Mouse (Mus musculus) liver, postnatal 0 days (tissue): ENCODE measurements around the gene Chrm5. TPM values are rescaled to one million over a fixed set of nuclear protein-coding genes. Genes with fewer than 3 reads are reported as not detected.

Experiments used
- ATAC-seq: fragments of 200-750 bp; cut with Nextera tagmentation; 2 replicates; pipeline ENCODE4 v1.8.0; 2017; ENCODE audit warnings: mild to moderate bottlenecking, moderate library complexity
- DNase-seq: peaks from one replicate; pipeline ENCODE4 v3.0.0-alpha.2; 2016
- H3K27ac ChIP-seq: fragments of 300-500 bp; sonication (generic); 2 replicates; pipeline ENCODE4 v1.5.1; 2014; ENCODE audit warnings: antibody characterized with exemption, moderate library complexity, mild to moderate bottlenecking, low read depth
- H3K27me3 ChIP-seq: fragments of 300-500 bp; sonication (generic); 2 replicates; pipeline ENCODE4 v1.6.1; 2014; ENCODE audit warnings: low read length, control low read depth, mixed read lengths; ENCODE audit not compliant: insufficient read depth
- H3K36me3 ChIP-seq: fragments of 300-500 bp; sonication (generic); replicated peaks from 2 replicates; pipeline ENCODE4 v1.6.1; 2014; ENCODE audit warnings: mild to moderate bottlenecking, control low read depth, low read length, moderate library complexity, mixed read lengths; ENCODE audit not compliant: insufficient read depth
- H3K4me1 ChIP-seq: fragments of 300-500 bp; sonication (generic); 2 replicates; pipeline ENCODE4 v1.6.1; 2014; ENCODE audit warnings: antibody characterized with exemption, mild to moderate bottlenecking, control low read depth; ENCODE audit not compliant: insufficient read depth
- H3K4me2 ChIP-seq: fragments of 300-500 bp; sonication (generic); 2 replicates; pipeline ENCODE4 v1.6.1; 2014; ENCODE audit warnings: low read depth, mild to moderate bottlenecking, low read length, moderate library complexity, mixed read lengths
- H3K4me3 ChIP-seq: fragments of 300-500 bp; sonication (generic); 2 replicates; pipeline ENCODE4 v1.5.1; 2014; ENCODE audit warnings: low read depth, low read length
- H3K9ac ChIP-seq: fragments of 300-500 bp; sonication (generic); replicated peaks from 2 replicates; pipeline ENCODE4 v1.6.1; 2014; ENCODE audit warnings: mild to moderate bottlenecking, moderate library complexity
- H3K9me3 ChIP-seq: fragments of 300-500 bp; sonication (generic); 2 replicates; pipeline ENCODE4 v1.6.1; 2016; ENCODE audit warnings: mild to moderate bottlenecking, control low read depth, low read length, mixed read lengths
- CTCF ChIP-seq: sonication (generic); IDR thresholded peaks from 2 replicates; pipeline ENCODE4 v1.5.1; 2016; ENCODE audit warnings: antibody characterized with exemption, low read depth
- EP300 ChIP-seq: IDR thresholded peaks from 2 replicates; pipeline ENCODE4 v1.6.1; 2016; ENCODE audit warnings: antibody characterized with exemption, low read depth, mild to moderate bottlenecking
- WGBS: fragments of 180-500 bp; shearing (Covaris S2); extraction: QIAGEN DNeasy Blood & Tissue Kit; methylation state at CpG from one replicate; pipeline ENCODE4 v1.1.7; 2014; ENCODE audit not compliant: insufficient replicate concordance; 5-methylcytosine and 5-hydroxymethylcytosine counted together
- polyA plus RNA-seq: library from polyadenylated mRNA; unstranded; fragments of >200 nt; fragmentation: Nextera tagmentation; extraction: Ambion mirVana; gene quantifications from 2 replicates; pipeline ENCODE4 v1.2.1, GENCODE M21; 2015

Chrm5 gene
- not detected in 2 replicates for polyA plus RNA-seq

DNA sequence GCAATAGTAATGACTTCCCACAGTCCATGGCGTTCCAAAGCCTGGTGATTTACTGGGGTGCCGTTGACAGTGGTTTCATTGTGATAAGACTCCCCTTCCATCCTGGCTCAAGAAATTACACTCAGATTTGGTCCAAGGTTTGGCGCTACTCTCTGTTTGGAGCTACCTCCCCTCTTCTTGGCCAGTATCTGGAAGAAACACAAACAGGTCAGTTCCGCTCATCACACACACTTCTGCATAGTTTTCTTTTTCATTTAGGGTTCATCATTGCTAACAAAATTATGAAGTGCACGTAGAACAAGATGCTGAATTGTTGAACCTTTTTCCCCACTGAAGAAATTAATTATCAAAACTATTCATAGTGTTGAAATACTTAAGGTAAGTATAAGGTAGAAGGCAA is at the start of gene Chrm5:
Gene Chrm5, minus strand, starts transcription at position 101 of the 400 bp plus-strand sequence.
- Histone ChIP-seq H3K4me3 (no peak within 1 kb of the TSS), H3K4me1 (no peaks in the 10 kb centered on the region), H3K9ac (no peak within 1 kb of the TSS), H3K9me3 (no peaks in the 10 kb centered on the region), H3K4me2 (no peak within 1 kb of the TSS), H3K27me3 (no peaks in the 10 kb centered on the region), H3K36me3 (no peaks in the 10 kb centered on the region), H3K27ac (no peak within 1 kb of the TSS)
- no peak for DNase-seq
- TF ChIP-seq CTCF (no peak), EP300 (no peak)
- WGBS = 80% methylated on average over 5 of the region's 5 CpGs
- no peak for ATAC-seq

DNA sequence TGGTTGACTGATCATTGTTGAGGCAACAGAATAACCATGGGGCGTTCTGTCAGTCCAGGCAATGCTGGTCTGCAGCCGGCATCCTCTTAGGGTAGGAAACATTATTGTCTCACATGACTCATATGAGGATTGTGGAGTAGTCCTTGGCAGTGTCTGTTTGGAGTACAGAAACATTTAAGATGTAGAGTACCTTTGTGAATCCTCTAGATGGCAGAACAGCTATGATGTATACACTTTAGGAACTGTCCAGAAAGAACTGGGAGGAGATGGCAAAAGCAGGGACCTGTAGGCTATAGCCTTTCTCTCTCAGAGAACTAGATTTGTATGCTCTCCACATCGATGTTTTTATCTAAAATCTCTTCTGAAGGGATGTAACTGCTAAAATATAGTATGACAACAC is 46.4 kb upstream of the Chrm5 start:
- no peaks in the 10 kb centered on the region for H3K27me3 ChIP-seq

GRCm38 (mm10) chr2:112520526-112521482 is 40.2 kb upstream of the Chrm5 start:
- Histone ChIP-seq H3K9me3 (no peaks in the 10 kb centered on the region), H3K4me3 (no peak overlapping the region), H3K27me3 (no peaks in the 10 kb centered on the region), H3K4me2 (no peak overlapping the region), H3K36me3 (no peaks in the 10 kb centered on the region), H3K4me1 (no peaks in the 10 kb centered on the region), H3K9ac (no peak overlapping the region), H3K27ac (no peak overlapping the region)
- ATAC-seq (no peak), DNase-seq (no peak)
- TF ChIP-seq CTCF (peak; percentile 42), EP300 (no peak)
- WGBS = 84% methylated on average over 4 of the region's 4 CpGs

More for the DNA sequence above, 46.4 kb upstream of the Chrm5 start:
- no peaks in the 10 kb centered on the region for H3K36me3 ChIP-seq
- no peak overlapping the region for H3K4me3 ChIP-seq
- no peak overlapping the region for H3K4me2 ChIP-seq
- no peak overlapping the region for H3K9ac ChIP-seq
- TF ChIP-seq EP300 (no peak), CTCF (no peak)
- H3K9me3 ChIP-seq = no peaks in the 10 kb centered on the region
- WGBS = 79% methylated on average over 3 of the region's 3 CpGs
- DNase-seq (no peak), ATAC-seq (no peak)
- H3K4me1 ChIP-seq = no peaks in the 10 kb centered on the region
- no peak overlapping the region for H3K27ac ChIP-seq

- ATAC-seq = no peak
Measured at GRCm38 (mm10) chr2:112518541-112518940, 38.0 kb upstream of the Chrm5 start.

DNA sequence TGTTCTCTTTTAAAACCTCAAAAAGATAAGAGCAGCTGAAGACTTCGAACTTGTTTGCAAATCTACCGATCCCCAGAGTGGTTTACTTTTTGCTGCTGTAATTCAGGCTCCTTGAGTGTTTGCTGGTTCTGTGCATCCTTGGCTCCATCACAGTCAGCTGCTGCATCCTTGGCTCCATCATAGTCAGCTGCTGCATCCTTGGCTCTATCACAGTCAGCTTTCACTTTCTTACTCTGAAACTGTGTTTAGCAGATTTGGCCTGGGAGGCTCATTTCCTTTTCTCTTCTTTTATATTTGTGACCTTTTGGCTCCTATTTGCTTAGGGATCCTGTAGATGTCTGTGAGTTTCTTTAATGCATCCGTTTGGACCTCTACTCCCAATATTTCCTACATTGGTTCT is 36.6 kb upstream of the Chrm5 start:
- no peaks in the 10 kb centered on the region for H3K27me3 ChIP-seq
- WGBS = 51% methylated on average over 3 of the region's 3 CpGs
- H3K36me3 ChIP-seq = no peaks in the 10 kb centered on the region
- H3K9ac ChIP-seq = no peak overlapping the region
- H3K4me2 ChIP-seq = no peak overlapping the region
- no peak overlapping the region for H3K4me3 ChIP-seq
- ATAC-seq = no peak
- H3K27ac ChIP-seq = no peak overlapping the region
- no peak for DNase-seq
- no peaks in the 10 kb centered on the region for H3K9me3 ChIP-seq
- TF ChIP-seq EP300 (no peak), CTCF (no peak)
- no peaks in the 10 kb centered on the region for H3K4me1 ChIP-seq

More at GRCm38 (mm10) chr2:112518541-112518940, 38.0 kb upstream of the Chrm5 start:
- Histone ChIP-seq H3K4me3 (no peak overlapping the region), H3K9ac (no peak overlapping the region), H3K4me1 (no peaks in the 10 kb centered on the region), H3K27me3 (no peaks in the 10 kb centered on the region), H3K4me2 (no peak overlapping the region), H3K9me3 (no peaks in the 10 kb centered on the region), H3K36me3 (no peaks in the 10 kb centered on the region), H3K27ac (no peak overlapping the region)
- TF ChIP-seq CTCF (peak; percentile 20; the same call in 1 of the 2 replicates), EP300 (no peak)
- DNase-seq = no peak

- no peak overlapping the region for H3K27ac ChIP-seq
- H3K4me2 ChIP-seq = no peak overlapping the region
- H3K36me3 ChIP-seq = no peaks in the 10 kb centered on the region
- DNase-seq = no peak
- TF ChIP-seq EP300 = no peak
- TF ChIP-seq CTCF = no peak
- H3K9ac ChIP-seq = no peak overlapping the region
- H3K4me3 ChIP-seq = no peak overlapping the region
- H3K9me3 ChIP-seq = no peaks in the 10 kb centered on the region
- H3K4me1 ChIP-seq = no peaks in the 10 kb centered on the region
- H3K27me3 ChIP-seq = no peaks in the 10 kb centered on the region
- no peak for ATAC-seq
- 77% methylated on average over 3 of the region's 3 CpGs for WGBS
Measured at GRCm38 (mm10) chr2:112516728-112517127, 36.2 kb upstream of the Chrm5 start.
